Mouse (Mus musculus) v-Abl transformed pro-B cells (cell line): ENCODE results near the gene Ankrd23.

Source experiments
- in situ Hi-C, 2 experiments: fragments of 400-800 bp; cut with MboI; formaldehyde crosslinking; loops; one replicate each; pipeline ENCODE4 v1.15.1; 2025; ENCODE audit not compliant: unreplicated experiment in 2 of 2

Gene Ankrd23

DNA sequence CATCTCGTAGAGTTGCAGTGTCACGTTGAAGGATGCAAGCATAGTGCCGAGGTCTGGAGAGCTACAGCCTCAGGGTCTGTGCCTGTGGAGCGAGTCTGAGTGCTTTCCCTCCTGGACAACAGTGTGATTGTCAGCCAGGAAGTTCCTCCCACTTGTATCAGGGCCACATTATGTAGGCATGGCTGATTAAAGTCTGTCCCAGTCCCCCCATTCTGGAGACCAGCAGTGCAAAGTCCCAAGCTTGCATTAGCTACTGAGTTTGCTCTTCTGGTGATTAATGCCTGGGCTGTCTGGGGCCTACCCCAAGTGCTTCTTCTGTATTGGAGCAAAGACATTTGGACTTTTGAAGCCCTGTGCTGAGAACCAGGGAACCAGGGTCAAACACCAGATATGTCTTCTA lies 52.9 kb downstream of the Ankrd23 start:
- in situ Hi-C loops = loop anchor here in 1 of 2 experiments (25.0 kb wide), 1 partner anchor 1622 kb away; no protein-coding TSS in a partner anchor
